Mouse (Mus musculus) heart, postnatal 14 days (tissue): ENCODE measurements around the gene Disp1. TPM values are rescaled to one million over a fixed set of nuclear protein-coding genes. Genes with fewer than 3 reads are reported as not detected.
A peak's percentile ranks its signal among the peaks of the same experiment; 100 is the strongest.

Experiments
- DNase-seq, 2 experiments: peaks; one replicate each; pipeline ENCODE4 v3.0.0; 2021 to 2022
- intact Hi-C: fragments of 180-260 bp; cut with DNase I; formaldehyde crosslinking; loops from one replicate; pipeline ENCODE4 v1.15.1; 2025
- long read RNA-seq, 2 experiments: library from polyadenylated mRNA; stranded (forward); transcript quantifications; one replicate each; pipeline ENCODE4 v2.0.0; 2021
- total RNA-seq, 2 experiments: library from RNA; stranded (reverse); gene quantifications; 2 replicates each; pipeline ENCODE4 v1.2.3; 2021

The Disp1 gene
- total RNA-seq, result 1 to 10 TPM; 7.5 to 8.5 TPM
- long read RNA-seq, experiment 1, full-length matches to known transcripts, result 3 of 12 reads
- long read RNA-seq, experiment 1, partial matches to known transcripts, result 4 of 12 reads
- long read RNA-seq, experiment 1, other reads (novel, unspliced or antisense), result 5 of 12 reads
- long read RNA-seq, experiment 2, full-length matches to known transcripts, result 2 of 7 reads
- long read RNA-seq, experiment 2, partial matches to known transcripts, result 3 of 7 reads
- long read RNA-seq, experiment 2, other reads (novel, unspliced or antisense), result 2 of 7 reads

DNA sequence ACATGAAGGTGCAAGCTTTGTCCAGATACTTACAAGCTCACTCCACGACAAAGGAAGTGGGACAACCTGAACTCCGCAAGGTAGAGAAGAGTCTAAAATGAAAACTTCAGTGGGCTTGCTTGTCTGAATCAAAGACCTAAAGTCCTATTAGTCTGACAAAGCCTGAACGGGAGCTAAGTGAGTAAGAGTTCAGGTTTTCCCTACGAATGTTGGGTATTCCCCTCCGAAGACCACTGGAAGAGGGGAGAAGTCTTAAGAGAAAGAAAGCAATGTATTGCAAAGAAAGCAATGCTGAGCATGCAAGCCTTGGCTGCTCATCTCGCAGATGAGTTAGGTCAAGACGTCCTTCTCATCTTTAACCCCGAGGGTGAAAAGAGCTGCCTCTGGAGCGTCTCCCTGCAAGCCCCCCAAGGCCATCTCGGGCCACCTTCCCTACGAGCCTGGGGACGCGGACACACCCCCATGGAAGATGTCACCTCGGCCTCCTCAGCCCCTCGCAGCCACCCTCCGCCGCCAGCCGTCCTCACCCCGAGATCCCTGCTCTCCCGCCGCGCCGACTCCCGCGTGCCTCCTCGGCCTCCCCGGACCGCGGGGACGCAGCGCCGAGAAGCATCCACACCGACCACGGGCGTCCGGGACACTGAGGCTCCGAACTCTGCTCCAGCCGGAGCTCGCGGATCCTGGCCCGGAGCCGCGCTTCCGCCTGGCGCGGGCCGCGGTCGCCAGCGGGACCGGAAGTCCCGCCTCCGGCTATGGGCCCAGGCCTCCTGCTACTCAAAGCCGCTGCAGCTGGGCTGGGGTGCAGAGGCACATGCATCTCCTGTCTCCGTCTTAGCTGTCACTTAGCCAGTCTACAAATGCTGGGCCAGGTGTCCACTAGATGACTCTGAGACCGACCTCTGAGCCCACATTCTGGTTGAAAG, at the start of gene Disp1:
Gene Disp1, minus strand, starts transcription at position 727 of the 923 bp plus-strand sequence.
- DNase-seq, result peak; percentile 86 to 89
- intact Hi-C loops, result no loop called here

DNA sequence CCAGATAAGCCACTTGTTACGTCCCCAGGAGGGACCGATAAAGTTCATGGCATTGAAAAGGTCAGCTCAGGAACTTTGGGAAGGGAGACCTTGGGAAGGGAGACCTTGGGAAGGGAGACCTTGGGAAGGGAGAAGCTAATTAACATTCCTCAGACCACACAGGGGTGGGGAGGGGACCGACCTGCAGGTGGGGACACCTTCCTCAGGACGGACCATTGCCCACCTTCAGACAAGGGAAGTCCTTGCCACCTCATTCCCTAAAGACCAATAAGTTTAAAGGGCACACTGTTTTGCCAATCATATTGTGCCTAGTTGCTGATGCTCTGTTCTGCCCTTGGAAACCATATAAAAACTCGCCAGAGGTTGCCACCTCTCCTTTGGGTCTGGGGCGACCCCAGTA, 46.3 kb upstream of the Disp1 start:
- intact Hi-C loops, result no loop called here
- DNase-seq, result no peak

DNA sequence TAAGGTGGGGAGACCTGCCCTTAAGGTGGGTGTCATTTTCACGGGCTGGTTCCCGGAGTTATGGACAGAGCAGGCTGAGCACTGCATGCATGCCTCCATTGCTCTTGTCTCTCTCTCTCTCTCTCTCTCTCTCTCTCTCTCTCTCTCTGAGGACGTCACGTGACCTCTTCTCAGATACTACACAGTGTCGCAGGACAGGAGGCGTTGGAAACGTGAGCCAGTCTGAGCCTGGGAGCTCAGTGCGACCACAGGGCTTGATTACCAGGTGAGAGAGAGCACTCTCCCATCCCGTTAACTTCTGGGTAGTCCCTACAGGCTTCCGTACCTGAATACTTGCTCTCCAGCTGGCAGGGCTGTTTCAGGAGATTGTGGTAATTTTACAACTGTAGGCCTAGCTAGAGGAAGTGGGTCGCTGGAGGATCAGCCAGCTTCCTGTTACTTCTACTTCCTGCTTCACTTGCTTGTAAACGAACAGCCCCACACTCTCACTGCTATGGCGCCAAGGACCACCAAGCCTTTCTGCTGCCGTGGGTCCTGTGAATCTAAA, 44.7 kb upstream of the Disp1 start:
- no peak for DNase-seq
- intact Hi-C loops, result no loop called here

DNA sequence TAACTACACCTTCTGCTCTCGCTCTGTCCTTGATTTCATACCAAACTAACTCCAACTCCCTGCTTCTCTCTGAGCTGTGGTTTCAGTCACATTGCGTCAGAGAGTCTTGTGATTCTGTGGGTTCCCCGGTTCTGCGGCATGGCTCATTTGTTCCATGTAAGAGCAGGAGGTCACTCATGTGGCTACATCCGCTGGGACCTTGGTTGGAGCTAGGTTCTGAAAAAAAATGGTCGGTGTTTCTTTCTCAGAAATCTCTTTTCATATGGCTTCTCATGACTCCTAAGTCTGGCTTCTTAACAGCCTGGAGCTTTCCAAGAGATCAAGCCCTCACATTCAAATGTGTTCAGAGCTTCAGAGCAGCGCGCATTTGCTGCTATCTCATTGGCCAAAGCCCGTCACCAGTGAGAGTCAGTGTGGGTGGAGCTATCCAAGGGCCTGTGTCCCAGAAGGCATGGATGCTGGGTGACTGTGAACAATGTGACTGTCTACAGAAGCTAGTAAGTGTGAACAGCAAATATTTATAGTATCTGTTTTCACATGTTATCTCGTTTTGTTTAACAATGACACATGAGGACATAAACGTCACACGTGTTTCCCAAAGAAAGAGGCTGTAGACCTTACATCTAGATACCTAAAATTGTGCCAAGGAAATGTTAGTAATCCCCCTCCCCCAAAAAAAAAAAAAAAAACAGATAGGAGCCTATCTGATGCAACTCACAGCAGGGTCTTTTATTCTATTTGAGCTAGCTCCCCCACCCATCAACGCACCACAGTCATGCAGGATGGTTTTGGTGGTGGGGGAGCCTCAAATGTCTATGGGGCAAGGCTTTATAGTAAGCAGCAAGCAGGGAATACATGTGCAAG, 43.1 kb upstream of the Disp1 start:
- intact Hi-C loops, result no loop called here
- DNase-seq, result peak in 1 of 2 experiments; percentile 10

DNA sequence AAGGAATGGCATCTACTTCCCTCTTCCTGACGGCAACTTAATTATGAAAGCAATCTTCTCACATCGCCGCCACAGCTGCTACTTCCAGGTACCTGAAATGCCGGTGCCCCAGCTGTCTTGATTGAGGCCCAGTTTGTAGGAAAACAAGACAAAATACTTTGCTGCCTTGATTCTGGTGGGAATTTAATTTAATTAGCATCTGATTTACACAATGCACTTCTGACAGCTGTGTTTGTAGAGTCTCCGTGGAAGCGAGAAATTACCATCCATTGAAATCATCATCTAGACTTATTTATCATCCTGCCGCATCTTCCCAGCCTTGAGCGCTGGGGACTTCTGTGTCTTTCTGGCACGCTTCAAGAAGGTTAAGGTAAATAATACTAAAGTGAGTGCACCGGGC, 31.3 kb upstream of the Disp1 start:
- intact Hi-C loops, result no loop called here
- no peak for DNase-seq

DNA sequence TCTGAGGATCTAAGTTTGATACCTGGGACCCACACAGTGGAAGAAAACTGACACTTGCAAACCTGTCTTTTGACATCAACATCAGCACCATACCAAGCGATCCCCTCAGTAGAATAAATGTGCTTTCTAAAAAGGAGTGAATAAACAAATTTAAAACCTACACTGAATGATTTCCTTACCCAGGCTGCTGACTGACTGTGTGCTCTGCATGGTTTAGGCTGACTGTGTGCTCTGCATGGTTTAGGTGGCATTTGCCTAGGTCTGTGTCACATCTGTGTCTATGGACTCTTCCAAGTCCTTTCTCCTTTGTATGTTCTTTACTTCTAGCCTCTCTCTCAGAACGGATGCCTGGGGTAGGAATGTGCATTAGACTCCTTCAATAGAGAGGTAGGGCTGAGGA, 30.5 kb upstream of the Disp1 start:
- intact Hi-C loops, result no loop called here
- DNase-seq, result no peak

DNA sequence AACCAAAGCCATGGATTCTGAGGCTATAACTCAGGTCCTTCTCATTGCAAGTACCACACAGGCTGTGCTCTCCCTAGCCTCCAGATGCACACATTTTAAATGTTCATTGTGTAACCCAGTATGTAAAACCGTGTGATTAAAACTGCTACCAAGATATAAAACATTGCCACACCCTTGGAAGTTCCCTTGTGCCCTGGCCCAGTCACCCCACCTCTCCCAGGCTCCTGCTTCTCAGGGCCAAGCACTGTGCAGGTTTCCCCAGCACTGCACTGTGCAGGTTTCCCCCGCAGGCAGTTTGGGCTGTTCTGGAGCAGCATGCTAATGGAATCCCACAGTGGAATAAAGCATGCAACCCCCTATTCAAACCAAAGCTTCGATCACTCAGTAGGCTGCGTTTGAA, 29.3 kb upstream of the Disp1 start:
- no peak for DNase-seq
- intact Hi-C loops, result no loop called here

- intact Hi-C loops, result no loop called here
- DNase-seq, result no peak
Measured at GRCm38 (mm10) chr1:183248144-183248543, 26.8 kb upstream of the Disp1 start.

DNA sequence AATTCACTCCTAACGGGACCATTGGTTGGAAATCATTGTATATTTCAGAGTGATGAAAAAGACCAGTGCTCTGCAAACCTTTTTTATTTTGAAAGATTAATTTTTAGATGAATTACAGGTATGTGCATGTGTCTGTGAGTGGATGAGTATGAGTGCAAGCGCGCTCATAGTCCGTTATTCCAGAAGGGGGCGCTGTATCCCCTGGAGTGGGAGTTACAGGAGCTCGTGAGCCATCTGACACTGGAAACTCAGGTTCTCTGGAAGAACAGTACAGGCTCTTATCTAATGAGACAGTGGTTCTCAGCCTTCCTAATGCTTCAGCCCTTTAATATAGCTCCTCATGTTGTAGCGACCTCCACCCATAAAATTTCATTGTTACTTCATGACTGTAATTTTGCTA, 22.0 kb upstream of the Disp1 start:
- DNase-seq, result no peak
- intact Hi-C loops, result no loop called here

GRCm38 (mm10) chr1:183237901-183238300, 16.6 kb upstream of the Disp1 start:
- DNase-seq, result peak; percentile 5 to 34
- intact Hi-C loops, result loop anchor here (5.0 kb wide), 1 partner anchor 686 kb away; no protein-coding TSS in a partner anchor

GRCm38 (mm10) chr1:183236460-183236859, 15.1 kb upstream of the Disp1 start:
- intact Hi-C loops, result loop anchor here (5.0 kb wide), 1 partner anchor 684 kb away; no protein-coding TSS in a partner anchor
- no peak for DNase-seq

DNA sequence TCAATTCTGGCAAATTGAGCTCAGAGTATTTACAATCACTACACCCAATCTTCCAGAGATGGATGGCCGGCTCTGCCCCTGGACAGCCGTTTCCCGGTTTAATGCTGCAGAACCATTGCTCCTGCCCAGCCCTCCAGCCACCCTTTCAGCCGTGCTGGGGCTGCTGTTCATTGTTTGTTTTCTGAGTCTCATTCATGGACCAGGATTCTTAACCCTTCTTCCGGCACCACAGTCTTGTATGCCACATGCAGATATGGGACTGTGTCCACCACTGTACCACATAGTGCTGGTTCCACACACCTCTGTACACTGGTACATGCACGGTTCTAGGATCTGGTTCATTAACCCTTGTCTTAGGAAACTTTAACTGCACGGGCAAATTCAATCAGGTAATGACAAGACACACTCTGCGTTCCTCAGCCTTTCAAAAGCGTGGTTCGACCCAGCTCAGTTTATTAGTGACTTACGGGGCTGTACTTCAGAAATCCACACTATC, 12.4 kb upstream of the Disp1 start:
- no peak for DNase-seq
- intact Hi-C loops, result no loop called here

DNA sequence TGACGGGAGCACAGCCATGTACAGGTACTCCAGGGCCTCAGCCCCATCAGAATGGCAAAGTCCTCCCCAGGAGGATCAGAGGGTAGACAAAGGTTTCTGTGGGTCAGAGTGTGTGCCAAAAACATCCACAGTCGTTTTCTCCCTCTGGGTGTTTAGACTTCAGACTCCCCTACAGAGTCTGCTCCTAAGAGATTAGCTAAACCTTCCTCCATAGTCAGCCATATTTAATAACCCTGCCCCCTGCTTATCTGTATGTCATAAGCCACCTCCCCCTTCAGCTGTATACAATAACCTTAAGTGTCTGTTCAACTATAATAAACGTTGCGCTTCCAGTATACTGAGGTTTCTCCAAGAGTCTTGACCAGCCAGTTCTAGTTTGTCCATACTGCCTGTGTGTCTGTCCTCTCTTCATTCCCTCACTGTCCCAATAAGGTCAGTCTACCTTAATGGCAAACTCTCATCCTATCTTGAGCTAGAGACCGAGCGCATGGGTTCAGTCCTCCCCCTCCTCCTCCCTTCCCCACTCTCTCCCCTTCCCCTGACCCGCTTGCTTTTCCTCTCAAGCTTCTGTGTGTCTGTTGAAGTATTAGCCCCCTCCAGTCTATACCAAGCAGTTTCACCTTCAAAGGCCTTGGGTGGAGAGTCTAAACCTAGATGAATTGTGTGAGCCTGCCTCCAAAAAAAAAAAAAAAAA, 11.8 kb upstream of the Disp1 start:
- no peak for DNase-seq
- intact Hi-C loops, result no loop called here

- DNase-seq, result no peak
- intact Hi-C loops, result no loop called here
Measured at GRCm38 (mm10) chr1:183227469-183227868, 6.1 kb upstream of the Disp1 start.

GRCm38 (mm10) chr1:183219021-183219420, 2.3 kb downstream of the Disp1 start:
- DNase-seq, result no peak
- intact Hi-C loops, result no loop called here

DNA sequence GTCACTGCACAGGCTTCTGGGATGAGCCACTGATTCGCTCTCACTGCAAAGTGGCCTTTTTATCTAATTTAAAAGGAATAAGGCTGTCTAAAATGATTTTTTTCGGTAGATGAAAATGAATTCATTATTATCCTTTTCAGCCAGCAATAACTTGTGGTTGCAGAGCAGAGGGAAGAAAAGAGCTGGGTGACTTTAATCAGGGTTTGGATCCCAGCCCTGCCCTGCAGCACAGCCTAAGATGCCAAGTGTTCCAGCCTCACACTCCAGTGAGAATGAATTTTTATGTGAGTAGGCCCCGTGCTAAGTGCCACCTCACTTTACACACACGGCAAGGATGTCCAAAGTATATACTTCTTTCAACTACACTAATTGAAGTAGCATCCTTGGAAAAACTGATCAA, 4.6 kb downstream of the Disp1 start:
- intact Hi-C loops, result no loop called here
- no peak for DNase-seq

- intact Hi-C loops, result no loop called here
- DNase-seq, result no peak
Measured at GRCm38 (mm10) chr1:183215706-183216105, 5.6 kb downstream of the Disp1 start.

DNA sequence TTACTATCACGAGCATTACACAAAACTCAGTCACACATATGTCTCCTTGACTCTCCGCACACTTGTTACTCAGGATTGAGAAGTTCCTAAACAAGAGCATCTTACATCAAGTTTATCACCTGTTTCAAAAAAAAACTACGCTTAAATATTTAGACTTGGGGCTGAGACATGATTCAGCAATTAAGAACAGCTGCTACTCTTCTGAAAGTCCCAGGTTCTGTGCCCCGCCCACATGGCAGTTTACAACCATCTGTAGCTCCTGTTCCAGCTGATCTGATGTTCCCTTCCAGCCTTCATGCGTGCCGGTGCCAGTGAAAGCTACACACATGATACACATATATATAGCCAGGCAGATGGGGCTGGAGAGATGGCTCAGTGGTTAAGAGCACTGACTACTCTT, 7.5 kb downstream of the Disp1 start:
- no peak for DNase-seq
- intact Hi-C loops, result no loop called here

DNA sequence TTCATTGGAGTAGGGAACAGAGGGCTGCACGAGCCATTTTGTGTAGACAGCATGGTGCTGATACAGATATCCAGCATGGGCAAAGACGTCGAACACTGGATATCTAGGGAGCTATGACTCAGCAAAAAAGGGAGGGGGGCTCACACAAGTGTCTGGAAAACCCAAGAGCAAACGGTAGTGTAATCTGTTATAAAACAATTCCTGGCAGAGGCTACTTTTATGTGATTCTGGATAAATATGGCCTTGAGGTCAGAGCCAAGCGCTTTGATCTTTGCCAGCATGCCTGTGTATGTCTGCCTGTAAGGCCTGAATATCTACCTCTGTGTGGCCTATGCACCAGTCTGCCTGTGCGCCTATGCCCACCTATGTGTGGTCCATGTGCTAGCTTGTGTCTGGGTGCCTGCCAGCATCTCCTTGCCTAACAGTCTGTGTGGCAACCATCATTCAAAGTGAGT, 8.5 kb downstream of the Disp1 start:
- no peak for DNase-seq
- intact Hi-C loops, result no loop called here

DNA sequence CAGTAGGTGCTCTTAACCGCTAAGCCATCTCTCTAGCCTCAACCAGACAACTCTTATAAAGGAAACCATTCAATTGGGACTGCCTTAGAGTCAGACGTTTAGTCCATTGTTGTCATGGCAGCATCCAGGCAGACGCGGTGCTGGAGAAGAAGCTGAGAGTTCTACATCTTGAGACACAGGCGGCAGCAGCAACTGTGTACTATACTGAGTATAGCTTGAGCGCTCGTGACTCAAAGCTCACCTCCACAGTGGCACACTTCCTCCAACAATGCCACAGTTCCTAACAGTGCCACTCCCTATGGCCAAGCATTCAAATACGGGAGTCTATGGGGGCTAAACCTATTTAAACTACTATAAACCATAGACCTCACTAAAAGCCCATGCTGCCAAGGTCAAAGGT, 11.2 kb downstream of the Disp1 start:
- intact Hi-C loops, result no loop called here
- DNase-seq, result no peak
